Mouse (Mus musculus): ENCODE results near the gene Rap2b. TPM values are rescaled to one million over a fixed set of nuclear protein-coding genes. Genes with fewer than 3 reads are reported as not detected.

The Rap2b gene
- 4.5 and 4.9 TPM in 2 replicates for polyA plus RNA-seq (2015; fragmentation: Nextera tagmentation; extraction: Ambion mirVana)

DNA sequence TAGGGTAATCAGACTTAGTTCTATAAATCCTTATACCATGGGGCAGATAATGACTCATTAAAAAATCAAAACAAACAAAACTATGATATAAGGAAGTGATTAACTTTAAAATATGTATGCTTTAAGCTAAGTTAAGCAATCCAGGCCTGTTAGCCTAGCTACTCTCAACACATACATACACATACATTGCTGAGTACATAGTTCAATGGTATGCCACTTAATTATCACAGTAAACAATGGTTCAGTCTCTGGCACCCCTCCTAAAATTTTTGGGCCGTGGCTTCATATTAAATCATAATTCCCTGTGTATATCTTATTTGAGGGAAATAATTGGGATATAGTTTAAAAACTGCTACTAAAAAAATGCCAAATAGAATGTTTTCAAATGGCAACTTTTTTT, at the start of gene Rap2b:
TSS of gene Rap2b (plus strand) at position 301 of the 400 bp plus-strand sequence.
- Histone ChIP-seq H3K27ac (ENCODE audit: low read length) (no peak within 1 kb of the TSS), H3K27me3 (replicated peaks; ENCODE audit: control insufficient read depth, insufficient read depth, low read length) (no peaks in the 10 kb centered on the region), H3K4me3 (ENCODE audit: low read length) (no peak within 1 kb of the TSS; the same call in 1 of the 2 replicates), H3K4me1 (ENCODE audit: control insufficient read depth, insufficient read depth, low read length) (0 out of 2 replicates have a peak, but pooled peaks cover 4% of the 10 kb centered on the region), H3K9ac (ENCODE audit: low read depth, low read length) (no peak within 1 kb of the TSS), H3K9me3 (ENCODE audit: control insufficient read depth, low read length) (no peaks in the 10 kb centered on the region), H3K36me3 (ENCODE audit: control insufficient read depth, insufficient read depth, low read length) (no peaks in the 10 kb centered on the region), H3K4me2 (ENCODE audit: low read depth, low read length) (no peak within 1 kb of the TSS)
- no peak for ATAC-seq
- 78% methylated on average over 1 of the region's 1 CpGs for WGBS

DNA sequence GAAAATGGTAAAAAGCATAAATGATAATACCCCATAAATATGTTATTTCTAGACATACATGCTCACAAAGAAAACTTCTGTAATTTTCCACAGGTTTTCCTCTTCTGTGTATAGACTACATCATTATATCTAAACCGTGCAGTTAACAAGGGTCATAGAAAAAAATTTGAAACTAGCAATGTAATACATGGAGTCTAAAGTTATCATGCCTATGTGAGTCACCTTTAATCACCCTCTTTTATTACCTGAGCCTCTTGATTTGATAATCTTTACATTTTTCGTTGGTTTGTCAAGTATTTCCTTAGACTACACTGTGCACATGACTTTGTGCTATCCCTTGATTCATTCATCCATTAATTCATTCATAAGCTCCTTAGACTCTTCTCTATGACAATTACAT, 46.4 kb upstream of the Rap2b start:
- Histone ChIP-seq H3K9me3 (ENCODE audit: control insufficient read depth, low read length) (no peaks in the 10 kb centered on the region), H3K9ac (ENCODE audit: low read depth, low read length) (no peak overlapping the region), H3K4me1 (ENCODE audit: control insufficient read depth, insufficient read depth, low read length) (no peaks in the 10 kb centered on the region), H3K4me2 (ENCODE audit: low read depth, low read length) (no peak overlapping the region), H3K27ac (ENCODE audit: low read length) (no peak overlapping the region), H3K4me3 (ENCODE audit: low read length) (no peak overlapping the region), H3K27me3 (replicated peaks; ENCODE audit: control insufficient read depth, insufficient read depth, low read length) (no peaks in the 10 kb centered on the region), H3K36me3 (ENCODE audit: control insufficient read depth, insufficient read depth, low read length) (no peaks in the 10 kb centered on the region)
- ATAC-seq: peak; percentile 91
- 54% methylated on average over 2 of the region's 2 CpGs for WGBS

DNA sequence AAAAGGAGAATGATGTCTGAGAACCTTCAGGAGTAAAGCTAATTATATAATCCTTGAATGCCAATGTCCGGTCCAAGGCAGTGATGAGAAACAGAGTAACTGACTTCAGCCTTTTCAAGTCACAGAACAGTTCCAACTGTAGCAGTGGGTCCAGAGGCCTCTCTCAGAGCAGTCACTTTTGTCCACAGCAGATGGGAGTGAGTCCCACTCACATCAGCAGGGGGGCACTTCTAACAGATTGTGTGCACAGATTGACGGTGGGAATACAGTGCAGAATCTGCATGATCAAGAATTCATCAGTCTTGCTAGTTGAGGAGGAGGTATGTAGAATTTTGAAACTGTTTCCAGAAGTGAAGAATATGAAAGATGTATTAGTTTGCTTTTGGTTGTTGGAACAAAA, 41.4 kb upstream of the Rap2b start:
- no peaks in the 10 kb centered on the region for H3K4me1 ChIP-seq (ENCODE audit: control insufficient read depth, insufficient read depth, low read length)
- no peaks in the 10 kb centered on the region for H3K36me3 ChIP-seq (ENCODE audit: control insufficient read depth, insufficient read depth, low read length)
- no peaks in the 10 kb centered on the region for H3K27me3 ChIP-seq (replicated peaks; ENCODE audit: control insufficient read depth, insufficient read depth, low read length)
- no peak for ATAC-seq
- no peak overlapping the region for H3K4me3 ChIP-seq (ENCODE audit: low read length)
- no peaks in the 10 kb centered on the region for H3K9me3 ChIP-seq (ENCODE audit: control insufficient read depth, low read length)
- H3K27ac ChIP-seq (ENCODE audit: low read length): no peak overlapping the region
- 65% methylated on average over 2 of the region's 2 CpGs for WGBS
- no peak overlapping the region for H3K4me2 ChIP-seq (ENCODE audit: low read depth, low read length)
- H3K9ac ChIP-seq (ENCODE audit: low read depth, low read length): no peak overlapping the region

DNA sequence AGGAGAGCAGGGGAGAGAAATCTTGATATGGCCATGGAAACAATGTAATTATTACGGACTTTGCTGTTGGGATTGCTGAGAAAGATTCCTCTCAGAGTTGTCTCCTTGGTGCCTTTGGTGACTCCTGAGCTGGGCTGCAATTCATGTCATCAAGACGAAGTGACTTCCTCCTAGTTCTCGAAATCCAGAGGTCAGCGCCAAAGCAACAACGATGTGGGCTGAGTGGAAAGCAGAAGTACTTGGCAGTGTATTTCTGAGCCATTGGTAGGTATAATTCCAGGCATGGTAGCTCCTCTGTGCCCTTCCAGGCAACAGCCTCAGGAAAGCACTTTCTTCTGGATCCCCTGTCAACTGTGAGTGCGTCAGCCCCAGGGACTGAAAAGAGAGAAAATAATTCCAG, 39.8 kb upstream of the Rap2b start:
- Histone ChIP-seq H3K36me3 (ENCODE audit: control insufficient read depth, insufficient read depth, low read length) (no peaks in the 10 kb centered on the region), H3K4me1 (ENCODE audit: control insufficient read depth, insufficient read depth, low read length) (no peaks in the 10 kb centered on the region), H3K9me3 (ENCODE audit: control insufficient read depth, low read length) (no peaks in the 10 kb centered on the region), H3K9ac (ENCODE audit: low read depth, low read length) (no peak overlapping the region), H3K4me2 (ENCODE audit: low read depth, low read length) (no peak overlapping the region), H3K27me3 (replicated peaks; ENCODE audit: control insufficient read depth, insufficient read depth, low read length) (no peaks in the 10 kb centered on the region), H3K4me3 (ENCODE audit: low read length) (no peak overlapping the region), H3K27ac (ENCODE audit: low read length) (no peak overlapping the region)
- no peak for ATAC-seq
- 84% methylated on average over 6 of the region's 6 CpGs for WGBS

DNA sequence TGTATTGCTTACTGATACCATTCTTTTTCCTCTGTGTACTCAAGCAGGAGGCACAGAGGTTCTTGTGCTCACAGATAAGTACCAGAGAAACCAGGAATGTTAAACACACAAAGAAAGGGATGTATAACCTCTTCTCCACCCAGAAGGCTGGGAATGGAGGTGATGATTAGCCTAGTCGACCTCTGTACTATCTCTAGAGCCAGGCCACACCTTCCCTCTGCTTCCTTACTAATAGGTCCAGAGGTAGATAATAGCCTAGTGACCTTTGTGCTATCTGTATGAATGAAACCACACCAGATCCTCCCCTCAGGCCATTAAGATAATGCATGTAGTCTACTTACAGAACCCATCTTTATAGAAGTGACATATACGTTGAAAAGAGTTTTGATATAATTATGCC, 25.2 kb upstream of the Rap2b start:
- Histone ChIP-seq H3K27ac (ENCODE audit: low read length) (no peak overlapping the region), H3K36me3 (ENCODE audit: control insufficient read depth, insufficient read depth, low read length) (no peaks in the 10 kb centered on the region), H3K4me3 (ENCODE audit: low read length) (no peak overlapping the region), H3K27me3 (replicated peaks; ENCODE audit: control insufficient read depth, insufficient read depth, low read length) (no peaks in the 10 kb centered on the region), H3K9me3 (ENCODE audit: control insufficient read depth, low read length) (no peaks in the 10 kb centered on the region), H3K4me2 (ENCODE audit: low read depth, low read length) (no peak overlapping the region), H3K9ac (ENCODE audit: low read depth, low read length) (no peak overlapping the region), H3K4me1 (ENCODE audit: control insufficient read depth, insufficient read depth, low read length) (peaks cover 3% of the 10 kb centered on the region; the same call in 1 of the 2 replicates)
- peak; percentile 99 for ATAC-seq
- 33% methylated on average over 2 of the region's 2 CpGs for WGBS

DNA sequence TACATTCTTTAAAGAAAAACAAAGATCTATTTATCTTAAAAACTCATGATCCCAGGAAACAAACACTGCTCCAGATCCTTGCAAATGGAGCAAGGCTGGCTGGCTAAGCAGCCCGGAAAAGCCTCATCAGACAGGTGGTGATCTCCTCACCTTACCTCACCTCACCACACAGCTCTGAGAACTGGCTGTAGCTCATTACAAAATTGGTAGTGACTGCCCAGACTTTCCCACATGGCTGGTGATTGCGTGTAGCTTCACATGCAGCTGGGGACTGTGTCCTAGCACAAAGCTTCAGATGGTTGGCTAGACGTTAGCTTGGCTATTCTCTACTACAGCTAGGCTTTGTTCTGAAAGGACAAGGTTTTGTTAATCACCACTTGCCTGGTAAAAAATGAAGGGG, 24.2 kb upstream of the Rap2b start:
- no peak for ATAC-seq
- H3K9me3 ChIP-seq (ENCODE audit: control insufficient read depth, low read length): no peaks in the 10 kb centered on the region
- no peak overlapping the region for H3K9ac ChIP-seq (ENCODE audit: low read depth, low read length)
- peaks cover 3% of the 10 kb centered on the region; the same call in 1 of the 2 replicates for H3K4me1 ChIP-seq (ENCODE audit: control insufficient read depth, insufficient read depth, low read length)
- no peak overlapping the region for H3K4me2 ChIP-seq (ENCODE audit: low read depth, low read length)
- H3K4me3 ChIP-seq (ENCODE audit: low read length): no peak overlapping the region
- no peaks in the 10 kb centered on the region for H3K36me3 ChIP-seq (ENCODE audit: control insufficient read depth, insufficient read depth, low read length)
- no peak overlapping the region for H3K27ac ChIP-seq (ENCODE audit: low read length)
- no peaks in the 10 kb centered on the region for H3K27me3 ChIP-seq (replicated peaks; ENCODE audit: control insufficient read depth, insufficient read depth, low read length)
- WGBS: 81% methylated on average over 3 of the region's 3 CpGs

DNA sequence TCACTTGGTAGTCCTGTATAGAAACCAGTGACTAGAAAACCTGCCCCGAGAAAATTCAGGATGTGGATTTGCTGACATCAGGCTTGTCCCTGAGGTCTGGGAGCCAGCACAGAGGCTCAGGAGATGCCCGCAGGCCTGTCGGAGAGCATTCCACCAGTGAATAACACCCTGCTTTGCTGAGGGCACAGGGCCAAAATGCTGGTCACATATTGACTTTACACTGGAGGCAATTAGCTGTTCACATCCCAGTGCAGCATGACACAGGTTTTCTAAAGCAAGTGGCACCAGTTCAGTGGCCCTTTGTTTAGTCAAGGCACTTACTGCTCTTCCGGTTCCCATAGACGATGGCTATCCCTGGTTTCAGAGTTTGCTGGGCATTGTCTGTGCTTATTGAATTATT, 21.1 kb upstream of the Rap2b start:
- Histone ChIP-seq H3K27ac (ENCODE audit: low read length) (no peak overlapping the region), H3K36me3 (ENCODE audit: control insufficient read depth, insufficient read depth, low read length) (no peaks in the 10 kb centered on the region), H3K9ac (ENCODE audit: low read depth, low read length) (no peak overlapping the region), H3K4me2 (ENCODE audit: low read depth, low read length) (no peak overlapping the region), H3K27me3 (replicated peaks; ENCODE audit: control insufficient read depth, insufficient read depth, low read length) (no peaks in the 10 kb centered on the region), H3K9me3 (ENCODE audit: control insufficient read depth, low read length) (no peaks in the 10 kb centered on the region), H3K4me3 (ENCODE audit: low read length) (no peak overlapping the region), H3K4me1 (ENCODE audit: control insufficient read depth, insufficient read depth, low read length) (peaks cover 3% of the 10 kb centered on the region; the same call in 1 of the 2 replicates)
- 78% methylated on average over 5 of the region's 5 CpGs for WGBS
- ATAC-seq: no peak

DNA sequence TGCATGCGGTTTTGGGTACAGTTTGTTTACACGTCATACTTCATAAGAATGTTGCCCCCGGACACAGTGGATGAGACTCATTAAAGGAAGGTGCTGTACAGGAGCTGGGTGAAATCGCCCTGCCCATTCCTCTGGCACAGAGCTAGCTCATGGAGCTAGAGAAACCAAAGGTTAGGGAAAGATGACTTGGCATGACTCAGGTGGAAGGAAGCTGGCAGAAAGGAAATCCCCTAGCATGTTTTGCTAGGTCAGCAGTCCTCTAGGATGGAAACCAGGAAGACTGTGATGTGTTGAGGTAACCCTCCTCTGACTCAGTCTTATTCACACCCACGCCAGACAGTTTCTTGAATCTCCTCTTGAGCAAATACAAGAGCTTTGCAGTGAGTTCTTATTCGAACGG, 17.4 kb upstream of the Rap2b start:
- H3K4me1 ChIP-seq (ENCODE audit: control insufficient read depth, insufficient read depth, low read length): no peaks in the 10 kb centered on the region
- H3K27ac ChIP-seq (ENCODE audit: low read length): no peak overlapping the region
- no peaks in the 10 kb centered on the region for H3K27me3 ChIP-seq (replicated peaks; ENCODE audit: control insufficient read depth, insufficient read depth, low read length)
- ATAC-seq: peak; percentile 78
- no peaks in the 10 kb centered on the region for H3K36me3 ChIP-seq (ENCODE audit: control insufficient read depth, insufficient read depth, low read length)
- no peak overlapping the region for H3K9ac ChIP-seq (ENCODE audit: low read depth, low read length)
- WGBS: 69% methylated on average over 7 of the region's 7 CpGs
- no peak overlapping the region for H3K4me3 ChIP-seq (ENCODE audit: low read length)
- no peak overlapping the region for H3K4me2 ChIP-seq (ENCODE audit: low read depth, low read length)
- H3K9me3 ChIP-seq (ENCODE audit: control insufficient read depth, low read length): no peaks in the 10 kb centered on the region

DNA sequence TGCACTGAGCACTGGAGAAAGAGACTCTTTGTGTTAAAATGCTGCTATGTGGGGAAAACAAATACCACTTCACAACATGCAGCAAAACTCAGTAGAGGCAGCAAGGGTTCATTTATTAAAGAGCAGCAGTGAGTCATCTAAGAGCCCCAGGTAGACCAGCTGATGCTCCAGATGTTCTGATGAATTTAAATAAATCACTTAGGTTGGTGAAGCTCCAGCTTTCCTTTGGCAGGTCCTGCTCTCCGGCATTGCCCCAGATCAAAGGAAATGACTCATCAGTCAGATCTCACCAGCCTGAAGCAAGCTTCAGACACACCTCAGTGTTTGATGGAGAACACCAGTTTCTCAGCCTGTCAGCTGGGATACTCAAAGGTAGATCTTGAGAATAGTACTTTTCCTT, 15.8 kb upstream of the Rap2b start:
- Histone ChIP-seq H3K27me3 (replicated peaks; ENCODE audit: control insufficient read depth, insufficient read depth, low read length) (no peaks in the 10 kb centered on the region), H3K4me3 (ENCODE audit: low read length) (no peak overlapping the region), H3K4me1 (ENCODE audit: control insufficient read depth, insufficient read depth, low read length) (no peaks in the 10 kb centered on the region), H3K4me2 (ENCODE audit: low read depth, low read length) (no peak overlapping the region), H3K36me3 (ENCODE audit: control insufficient read depth, insufficient read depth, low read length) (no peaks in the 10 kb centered on the region), H3K9ac (ENCODE audit: low read depth, low read length) (no peak overlapping the region), H3K9me3 (ENCODE audit: control insufficient read depth, low read length) (no peaks in the 10 kb centered on the region), H3K27ac (ENCODE audit: low read length) (no peak overlapping the region)
- 27% methylated on average over 1 of the region's 1 CpGs for WGBS
- no peak for ATAC-seq

DNA sequence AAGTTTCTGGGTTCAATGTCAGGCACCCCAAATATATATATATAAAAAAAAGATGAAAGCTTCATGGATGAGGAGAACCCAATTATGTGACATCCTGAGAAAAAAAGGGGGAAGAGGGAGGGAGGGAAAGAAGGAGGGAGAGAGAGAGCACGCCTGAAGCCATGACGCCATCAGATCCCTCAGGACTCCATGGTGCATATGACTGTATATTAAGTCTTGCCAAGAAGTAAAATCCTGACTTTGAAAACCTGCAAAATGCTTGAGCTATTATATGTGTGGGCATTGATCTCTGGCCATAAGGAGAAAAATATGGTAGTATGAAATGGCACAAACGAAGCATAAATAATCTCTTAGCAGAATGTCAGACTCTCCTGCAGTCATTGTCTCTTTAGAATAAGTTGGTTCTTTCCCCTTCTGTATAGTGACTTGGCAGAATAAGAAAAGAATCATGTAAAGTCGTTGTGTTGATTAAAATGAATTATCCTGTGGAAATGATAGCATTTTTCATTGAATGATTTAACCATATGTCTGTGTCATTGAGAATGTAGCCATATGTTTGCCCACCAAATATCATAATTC, 13.3 kb upstream of the Rap2b start:
- no peak for ATAC-seq
- Histone ChIP-seq H3K36me3 (ENCODE audit: control insufficient read depth, insufficient read depth, low read length) (no peaks in the 10 kb centered on the region), H3K27me3 (replicated peaks; ENCODE audit: control insufficient read depth, insufficient read depth, low read length) (no peaks in the 10 kb centered on the region), H3K4me1 (ENCODE audit: control insufficient read depth, insufficient read depth, low read length) (no peaks in the 10 kb centered on the region), H3K9ac (ENCODE audit: low read depth, low read length) (no peak overlapping the region), H3K9me3 (ENCODE audit: control insufficient read depth, low read length) (no peaks in the 10 kb centered on the region), H3K4me3 (ENCODE audit: low read length) (no peak overlapping the region), H3K4me2 (ENCODE audit: low read depth, low read length) (no peak overlapping the region), H3K27ac (ENCODE audit: low read length) (no peak overlapping the region)
- 82% methylated on average over 4 of the region's 4 CpGs for WGBS

Data from intestine, embryonic 16.5 days (tissue).